Mouse (Mus musculus) heart, adult 2 months (tissue): ENCODE measurements at regions not wholly inside any gene's neighbourhood (a gene's known extent, or its start where the extent isn't known, plus 50 kb on each side); places are given as distances from the start of the nearest gene placed in this dataset.

ENCODE experiments used
- CTCF ChIP-seq: fragments of 200-600 bp; IDR thresholded peaks from 2 replicates; pipeline ENCODE4 v1.8.1; 2022; ENCODE audit warnings: antibody characterized with exemption, mild to moderate bottlenecking, moderate library complexity
- EP300 ChIP-seq: fragments of 200-500 bp; IDR thresholded peaks from 2 replicates; pipeline ENCODE4 v1.6.1; 2011; ENCODE audit warnings: low read depth, low read length, control low read depth; ENCODE audit not compliant: insufficient read depth

DNA sequence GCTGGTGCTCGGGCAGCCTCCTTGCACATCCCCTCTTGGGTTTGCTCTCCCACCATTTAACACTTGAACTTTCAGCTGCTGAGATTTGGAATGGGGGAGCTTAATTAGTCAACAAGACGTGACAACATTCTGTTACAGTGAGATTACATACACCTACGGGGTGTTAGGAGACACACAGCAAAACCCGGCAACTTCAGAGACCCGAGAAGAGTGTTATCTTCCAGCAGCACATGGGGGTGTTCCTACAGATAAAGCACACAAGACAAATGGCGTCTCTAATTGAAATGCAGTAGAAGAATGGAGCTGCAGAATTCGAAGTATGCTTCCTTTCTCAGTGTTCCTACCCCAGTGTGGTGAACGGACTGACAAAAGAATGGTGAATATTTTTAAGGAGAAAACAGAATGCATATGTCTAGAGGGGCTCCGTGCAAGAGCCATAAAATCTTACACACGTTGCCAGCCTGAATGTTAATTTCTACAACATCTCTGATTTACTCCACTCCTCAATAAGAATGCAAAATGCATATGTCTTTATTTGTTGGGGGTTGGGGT, 215.2 kb downstream of the Sox11 start:
- TF ChIP-seq CTCF (no peak), EP300 (no peak)
